Mouse (Mus musculus) heart, adult 11 months (tissue): ENCODE measurements around the gene Fam53b.

Experiments used
- DNase-seq: peaks from one replicate; pipeline ENCODE4 v3.0.0; 2022

Gene Fam53b

GRCm38 (mm10) chr7:132734222-132734621, 79.5 kb downstream of the Fam53b start:
- DNase-seq, result peak; percentile 91

GRCm38 (mm10) chr7:132733521-132733920, 80.2 kb downstream of the Fam53b start:
- no peak for DNase-seq

GRCm38 (mm10) chr7:132732136-132732789, 81.4 kb downstream of the Fam53b start:
- no peak for DNase-seq

GRCm38 (mm10) chr7:132731558-132731957, 82.1 kb downstream of the Fam53b start:
- DNase-seq, result no peak

- DNase-seq, result no peak
Measured at GRCm38 (mm10) chr7:132730510-132730909, 83.2 kb downstream of the Fam53b start.

GRCm38 (mm10) chr7:132729093-132729831, 84.4 kb downstream of the Fam53b start:
- no peak for DNase-seq

- DNase-seq, result no peak
Measured at GRCm38 (mm10) chr7:132726106-132726861, 87.4 kb downstream of the Fam53b start.

- no peak for DNase-seq
Measured at GRCm38 (mm10) chr7:132724501-132725062, 89.1 kb downstream of the Fam53b start.

- DNase-seq, result peak; percentile 100
Measured at GRCm38 (mm10) chr7:132723906-132724305, 89.8 kb downstream of the Fam53b start.

GRCm38 (mm10) chr7:132722401-132723370, 91.0 kb downstream of the Fam53b start:
- peak; percentile 95 for DNase-seq

- no peak for DNase-seq
Measured at GRCm38 (mm10) chr7:132720562-132720961, 93.1 kb downstream of the Fam53b start.

- DNase-seq, result no peak
Measured at GRCm38 (mm10) chr7:132719570-132719969, 94.1 kb downstream of the Fam53b start.

GRCm38 (mm10) chr7:132715259-132715658, 98.4 kb downstream of the Fam53b start:
- no peak for DNase-seq

GRCm38 (mm10) chr7:132714236-132714923, 99.3 kb downstream of the Fam53b start:
- DNase-seq, result peak; percentile 99

GRCm38 (mm10) chr7:132713483-132714126, 100.1 kb downstream of the Fam53b start:
- peak; percentile 98 for DNase-seq

GRCm38 (mm10) chr7:132712956-132713355, 100.7 kb downstream of the Fam53b start:
- peak; percentile 96 for DNase-seq

- DNase-seq, result peak; percentile 91
Measured at GRCm38 (mm10) chr7:132712044-132712708, 101.5 kb downstream of the Fam53b start.

- DNase-seq, result peak; percentile 90
Measured at GRCm38 (mm10) chr7:132711579-132711978, 102.1 kb downstream of the Fam53b start.

- DNase-seq, result no peak
Measured at GRCm38 (mm10) chr7:132705130-132705529, 108.6 kb downstream of the Fam53b start.

GRCm38 (mm10) chr7:132704310-132704875, 109.3 kb downstream of the Fam53b start:
- peak; percentile 91 for DNase-seq
